Mouse (Mus musculus) liver, postnatal 0 days (tissue): Measurements from ENCODE around the gene Kcnj3. TPM values are rescaled to one million over a fixed set of nuclear protein-coding genes. Genes with fewer than 3 reads are reported as not detected.

ENCODE experiments used
- ATAC-seq: fragments of 200-750 bp; cut with Nextera tagmentation; 2 replicates; pipeline ENCODE4 v1.8.0; 2017; ENCODE audit warnings: mild to moderate bottlenecking, moderate library complexity
- DNase-seq: peaks from one replicate; pipeline ENCODE4 v3.0.0-alpha.2; 2016
- H3K27ac ChIP-seq: fragments of 300-500 bp; sonication (generic); 2 replicates; pipeline ENCODE4 v1.5.1; 2014; ENCODE audit warnings: antibody characterized with exemption, moderate library complexity, mild to moderate bottlenecking, low read depth
- H3K27me3 ChIP-seq: fragments of 300-500 bp; sonication (generic); 2 replicates; pipeline ENCODE4 v1.6.1; 2014; ENCODE audit warnings: low read length, control low read depth, mixed read lengths; ENCODE audit not compliant: insufficient read depth
- H3K36me3 ChIP-seq: fragments of 300-500 bp; sonication (generic); replicated peaks from 2 replicates; pipeline ENCODE4 v1.6.1; 2014; ENCODE audit warnings: mild to moderate bottlenecking, control low read depth, low read length, moderate library complexity, mixed read lengths; ENCODE audit not compliant: insufficient read depth
- H3K4me1 ChIP-seq: fragments of 300-500 bp; sonication (generic); 2 replicates; pipeline ENCODE4 v1.6.1; 2014; ENCODE audit warnings: antibody characterized with exemption, mild to moderate bottlenecking, control low read depth; ENCODE audit not compliant: insufficient read depth
- H3K4me2 ChIP-seq: fragments of 300-500 bp; sonication (generic); 2 replicates; pipeline ENCODE4 v1.6.1; 2014; ENCODE audit warnings: low read depth, mild to moderate bottlenecking, low read length, moderate library complexity, mixed read lengths
- H3K4me3 ChIP-seq: fragments of 300-500 bp; sonication (generic); 2 replicates; pipeline ENCODE4 v1.5.1; 2014; ENCODE audit warnings: low read depth, low read length
- H3K9ac ChIP-seq: fragments of 300-500 bp; sonication (generic); replicated peaks from 2 replicates; pipeline ENCODE4 v1.6.1; 2014; ENCODE audit warnings: mild to moderate bottlenecking, moderate library complexity
- H3K9me3 ChIP-seq: fragments of 300-500 bp; sonication (generic); 2 replicates; pipeline ENCODE4 v1.6.1; 2016; ENCODE audit warnings: mild to moderate bottlenecking, control low read depth, low read length, mixed read lengths
- CTCF ChIP-seq: sonication (generic); IDR thresholded peaks from 2 replicates; pipeline ENCODE4 v1.5.1; 2016; ENCODE audit warnings: antibody characterized with exemption, low read depth
- EP300 ChIP-seq: IDR thresholded peaks from 2 replicates; pipeline ENCODE4 v1.6.1; 2016; ENCODE audit warnings: antibody characterized with exemption, low read depth, mild to moderate bottlenecking
- WGBS: fragments of 180-500 bp; shearing (Covaris S2); extraction: QIAGEN DNeasy Blood & Tissue Kit; methylation state at CpG from one replicate; pipeline ENCODE4 v1.1.7; 2014; ENCODE audit not compliant: insufficient replicate concordance; 5-methylcytosine and 5-hydroxymethylcytosine counted together
- polyA plus RNA-seq: library from polyadenylated mRNA; unstranded; fragments of >200 nt; fragmentation: Nextera tagmentation; extraction: Ambion mirVana; gene quantifications from 2 replicates; pipeline ENCODE4 v1.2.1, GENCODE M21; 2015

Gene Kcnj3
- not detected in 2 replicates for polyA plus RNA-seq

DNA sequence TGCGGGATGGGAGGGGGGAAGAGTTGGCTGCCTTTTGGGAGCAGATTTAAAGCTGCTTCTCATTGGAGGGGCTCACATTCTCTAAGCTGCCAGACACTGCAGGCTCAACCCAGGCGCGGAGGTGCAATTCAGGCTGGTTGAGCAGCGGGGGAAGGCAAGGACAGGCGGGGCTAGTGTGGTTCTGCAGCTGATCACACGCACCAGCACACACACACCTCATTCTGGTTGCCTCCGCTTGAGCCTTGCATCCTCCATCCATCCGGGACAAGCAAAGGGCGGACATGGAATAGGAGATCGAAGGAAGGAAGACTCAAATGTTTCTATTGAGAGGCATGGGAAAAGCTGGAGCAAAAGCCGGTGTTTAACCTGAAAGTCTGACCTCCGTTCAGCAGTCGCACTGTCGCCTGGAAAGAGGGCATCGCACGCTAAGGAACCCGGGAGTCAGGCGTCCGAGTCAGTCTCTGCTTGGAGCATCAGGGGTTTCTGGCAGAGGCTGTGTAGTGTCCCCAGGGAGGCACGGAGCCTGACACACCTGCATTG is at the start of gene Kcnj3:
Gene Kcnj3 (plus strand): TSS at position 250 of the 540 bp plus-strand sequence.
- Histone ChIP-seq H3K4me1 (no peaks in the 10 kb centered on the region), H3K27ac (no peak within 1 kb of the TSS), H3K4me3 (no peak within 1 kb of the TSS), H3K9ac (no peak within 1 kb of the TSS), H3K36me3 (no peaks in the 10 kb centered on the region), H3K27me3 (peaks cover 27% of the 10 kb centered on the region; the same call in 1 of the 2 replicates), H3K9me3 (no peaks in the 10 kb centered on the region), H3K4me2 (no peak within 1 kb of the TSS)
- ATAC-seq (no peak), DNase-seq (no peak)
- no peak for TF ChIP-seq CTCF
- WGBS: 4% methylated on average over 20 of the region's 20 CpGs

DNA sequence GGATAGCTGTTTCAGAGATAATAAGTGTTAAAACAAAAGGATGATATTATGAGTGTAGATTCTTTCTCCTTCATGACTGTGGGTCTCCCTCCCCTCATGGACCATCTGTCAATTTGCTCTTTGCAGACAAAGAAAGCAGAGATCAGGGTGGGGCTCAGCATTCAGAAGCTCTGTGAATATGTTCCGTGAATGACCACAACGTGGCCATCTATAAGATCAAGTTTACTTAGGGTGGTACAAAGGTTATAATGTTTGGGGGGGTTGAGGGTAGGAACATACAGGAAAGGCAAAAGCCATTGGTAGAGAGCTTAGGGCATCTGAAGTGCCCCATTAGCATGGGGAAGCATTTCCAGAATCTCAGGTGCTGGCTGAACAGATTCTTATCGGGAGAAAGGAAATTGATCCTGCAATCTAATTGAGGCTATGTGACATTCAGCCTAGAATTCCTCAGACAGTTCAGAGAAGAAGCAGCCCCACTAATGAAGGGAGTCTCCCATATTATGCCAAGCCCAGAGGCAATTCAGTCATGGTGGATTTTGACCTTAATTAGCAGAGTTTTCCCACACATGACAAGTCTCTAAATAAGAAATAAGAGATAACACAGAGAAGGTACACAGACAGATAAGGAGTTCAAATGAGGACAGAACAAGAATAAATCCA is 45.3 kb upstream of the Kcnj3 start:
- Histone ChIP-seq H3K4me1 (no peaks in the 10 kb centered on the region), H3K27me3 (no peaks in the 10 kb centered on the region), H3K9ac (no peak overlapping the region), H3K4me2 (no peak overlapping the region), H3K4me3 (no peak overlapping the region), H3K27ac (no peak overlapping the region), H3K9me3 (no peaks in the 10 kb centered on the region), H3K36me3 (no peaks in the 10 kb centered on the region)
- TF ChIP-seq CTCF (no peak), EP300 (no peak)
- 68% methylated on average over 3 of the region's 3 CpGs for WGBS
- DNase-seq (no peak), ATAC-seq (no peak)

DNA sequence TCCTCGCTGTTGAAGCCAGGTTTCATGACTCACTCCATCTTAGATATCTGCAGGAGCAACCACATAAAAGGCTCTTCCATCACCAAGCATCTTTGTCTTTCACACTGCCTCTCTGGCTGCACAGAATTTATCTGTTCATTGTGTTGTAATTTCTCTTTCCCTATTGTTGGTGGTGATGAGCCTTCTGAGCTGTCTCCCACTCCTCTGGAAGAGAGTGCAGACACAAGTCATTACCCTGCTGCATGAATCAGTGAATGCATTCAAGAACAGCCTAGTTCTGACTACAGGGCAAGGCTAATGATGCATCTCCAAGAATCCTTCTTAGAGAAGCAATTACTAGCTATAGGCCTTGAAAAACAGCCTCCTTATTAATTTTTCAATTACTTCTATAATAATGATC is 30.5 kb upstream of the Kcnj3 start:
- Histone ChIP-seq H3K4me2 (no peak overlapping the region), H3K9ac (no peak overlapping the region)
- no peak for ATAC-seq

DNA sequence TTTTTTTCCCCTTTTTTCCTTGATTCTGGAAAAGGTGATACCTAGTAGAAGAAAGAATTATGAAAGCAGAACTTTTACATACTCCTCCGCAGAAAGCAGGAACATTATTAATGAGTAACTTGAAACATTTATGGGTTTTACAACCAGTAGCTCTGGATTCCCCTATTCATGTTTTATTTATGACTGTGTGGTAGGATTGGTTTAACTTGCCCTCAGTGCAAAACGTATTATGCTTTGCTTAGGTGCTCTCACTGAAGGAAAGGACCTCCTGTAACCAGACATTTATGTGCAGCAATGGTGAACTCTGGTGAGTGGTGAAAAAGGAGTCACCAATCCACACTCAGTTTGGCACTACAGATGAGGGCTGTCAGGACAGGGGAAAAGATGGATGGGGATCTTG is 8.1 kb upstream of the Kcnj3 start:
- H3K27ac ChIP-seq: no peak overlapping the region
- WGBS: 52% methylated on average over 2 of the region's 2 CpGs
- H3K27me3 ChIP-seq: no peaks in the 10 kb centered on the region
- H3K4me1 ChIP-seq: no peaks in the 10 kb centered on the region
- no peak overlapping the region for H3K4me2 ChIP-seq
- H3K4me3 ChIP-seq: no peak overlapping the region
- DNase-seq (no peak), ATAC-seq (no peak)
- TF ChIP-seq CTCF (no peak), EP300 (no peak)
- no peak overlapping the region for H3K9ac ChIP-seq
- H3K9me3 ChIP-seq: no peaks in the 10 kb centered on the region
- no peaks in the 10 kb centered on the region for H3K36me3 ChIP-seq

More for the DNA sequence above, 30.5 kb upstream of the Kcnj3 start:
- H3K9me3 ChIP-seq: no peaks in the 10 kb centered on the region
- TF ChIP-seq EP300 (no peak), CTCF (no peak)
- H3K36me3 ChIP-seq: no peaks in the 10 kb centered on the region
- DNase-seq: no peak
- H3K27me3 ChIP-seq: no peaks in the 10 kb centered on the region
- no peak overlapping the region for H3K27ac ChIP-seq
- no peaks in the 10 kb centered on the region for H3K4me1 ChIP-seq
- H3K4me3 ChIP-seq: no peak overlapping the region
- WGBS: 66% methylated on average over 1 of the region's 1 CpGs

DNA sequence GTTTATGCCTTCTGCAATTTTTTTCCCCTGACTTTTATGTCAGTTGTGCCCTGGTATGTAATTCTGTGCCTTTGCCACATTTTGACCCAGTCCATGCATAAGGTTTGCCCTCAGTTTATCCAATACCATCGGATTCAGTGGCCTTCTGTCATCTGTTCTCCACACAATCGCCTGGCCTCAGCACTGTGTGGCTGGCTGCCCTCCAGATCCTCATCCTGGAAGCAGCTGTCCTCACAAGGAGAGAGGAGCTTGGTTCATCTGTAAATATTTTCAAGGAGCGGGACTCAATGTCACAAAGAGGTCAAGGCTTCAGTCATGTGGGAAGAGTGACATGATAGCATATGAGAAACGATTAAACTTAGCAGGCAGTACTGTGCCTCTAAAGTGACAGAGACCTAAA is 3.7 kb upstream of the Kcnj3 start:
- TF ChIP-seq EP300: no peak
- TF ChIP-seq CTCF: no peak
- 67% methylated on average over 4 of the region's 4 CpGs for WGBS

DNA sequence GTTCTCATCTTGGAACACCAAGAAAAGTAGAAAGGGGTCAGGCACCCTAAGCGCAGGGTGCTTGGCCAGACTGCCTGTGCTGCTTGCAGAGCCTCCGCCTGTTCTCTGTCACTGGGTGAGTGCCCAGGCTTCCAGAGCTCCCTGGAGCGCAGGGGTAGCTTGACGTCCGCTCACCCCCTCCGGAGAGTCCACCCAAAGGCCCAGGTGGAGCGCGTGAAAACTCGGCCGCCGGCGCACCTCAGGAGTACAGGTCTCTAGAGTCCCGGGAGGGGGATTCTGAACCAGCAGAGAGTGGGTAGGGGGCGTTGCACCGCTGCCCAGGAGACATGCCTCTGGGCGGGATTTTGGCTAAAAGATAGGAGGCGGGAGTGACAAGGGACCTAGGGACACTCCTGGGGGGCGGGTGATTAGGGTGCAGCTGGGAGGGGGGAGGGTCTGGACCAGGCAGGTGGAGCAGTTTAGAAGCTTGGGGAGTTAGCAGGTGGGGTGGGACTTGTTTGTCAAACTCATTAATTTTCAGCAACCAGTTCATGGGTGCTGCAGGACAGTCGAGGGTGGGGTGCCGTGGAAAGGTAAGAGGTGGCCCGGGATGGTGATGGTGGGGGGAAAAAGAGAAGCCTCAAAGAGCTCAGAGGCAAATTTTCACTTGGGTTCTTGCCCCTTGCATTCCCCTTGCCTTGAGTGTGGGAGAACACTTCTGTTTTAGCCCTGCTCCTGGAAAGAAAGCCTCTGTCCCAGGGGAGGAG is 664 bp downstream of the Kcnj3 start:
- WGBS: 4% methylated on average over 20 of the region's 21 CpGs
- H3K4me2 ChIP-seq: no peak overlapping the region

More for the DNA sequence above, 3.7 kb upstream of the Kcnj3 start:
- Histone ChIP-seq H3K9ac (no peak overlapping the region), H3K4me1 (no peaks in the 10 kb centered on the region), H3K4me2 (no peak overlapping the region), H3K27me3 (peaks cover 15% of the 10 kb centered on the region; the same call in 1 of the 2 replicates), H3K36me3 (no peaks in the 10 kb centered on the region), H3K4me3 (no peak overlapping the region), H3K27ac (no peak overlapping the region), H3K9me3 (no peaks in the 10 kb centered on the region)
- ATAC-seq (no peak), DNase-seq (no peak)

More for the DNA sequence above, 664 bp downstream of the Kcnj3 start:
- Histone ChIP-seq H3K36me3 (no peaks in the 10 kb centered on the region), H3K27ac (no peak overlapping the region), H3K4me3 (no peak overlapping the region), H3K27me3 (peaks cover 27% of the 10 kb centered on the region; the same call in 1 of the 2 replicates), H3K9ac (no peak overlapping the region), H3K4me1 (no peaks in the 10 kb centered on the region), H3K9me3 (no peaks in the 10 kb centered on the region)
- DNase-seq: peak; percentile 10
- no peak for ATAC-seq
- TF ChIP-seq CTCF: no peak
- no peak for TF ChIP-seq EP300
